Mouse (Mus musculus) liver, postnatal 0 days (tissue): ENCODE data around the gene Sypl2.
A peak's percentile ranks its signal among the peaks of the same experiment; 100 is the strongest.

Source experiments
- CTCF ChIP-seq: sonication (generic); IDR thresholded peaks from 2 replicates; pipeline ENCODE4 v1.5.1; 2016; ENCODE audit warnings: antibody characterized with exemption, low read depth
- EP300 ChIP-seq: IDR thresholded peaks from 2 replicates; pipeline ENCODE4 v1.6.1; 2016; ENCODE audit warnings: antibody characterized with exemption, low read depth, mild to moderate bottlenecking

GRCm38 (mm10) chr3:108197066-108197497, 29.4 kb downstream of the Sypl2 start:
- TF ChIP-seq CTCF (peak; percentile 32), EP300 (no peak)
